Mouse (Mus musculus): ENCODE measurements around the gene Slc35g2. TPM values are rescaled to one million over a fixed set of nuclear protein-coding genes. Genes with fewer than 3 reads are reported as not detected.

The Slc35g2 gene
- polyA plus RNA-seq, 1 experiment from 2014 or later: 2.8 TPM

DNA sequence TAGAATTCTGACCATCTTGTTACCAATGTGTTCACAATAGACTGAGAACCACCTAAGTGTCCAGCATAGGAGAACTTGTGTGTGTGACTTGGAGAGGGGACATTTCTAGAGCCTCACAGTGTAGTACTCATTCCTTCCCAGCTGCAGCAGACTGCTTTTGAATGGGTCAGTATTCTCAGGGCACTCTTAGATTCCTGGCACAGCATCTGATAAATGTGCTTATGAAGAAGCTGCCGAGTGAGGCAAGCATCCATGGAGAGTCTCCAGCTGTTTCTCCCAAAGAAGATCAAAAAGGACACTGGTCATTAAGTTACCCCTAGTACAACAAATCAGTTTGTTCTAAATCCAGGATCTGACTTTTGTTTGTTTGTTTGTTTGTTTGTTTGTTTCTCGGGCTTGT lies 2.4 kb upstream of the Slc35g2 start:
- no peaks in the 10 kb centered on the region for H3K9me3 ChIP-seq (ENCODE audit: control insufficient read depth, low read length)
- DNase-seq (ENCODE audit: low spot score) (no peak), ATAC-seq (ENCODE audit: insufficient number of reproducible peaks, low FRiP score, low TSS enrichment, low read depth) (no peak)
- H3K4me2 ChIP-seq (ENCODE audit: low read depth, severe bottlenecking): no peak overlapping the region
- no peaks in the 10 kb centered on the region for H3K36me3 ChIP-seq (ENCODE audit: control insufficient read depth, insufficient read depth, low read length)
- peaks cover 6% of the 10 kb centered on the region; the same call in 1 of the 2 replicates for H3K27me3 ChIP-seq (ENCODE audit: control insufficient read depth, insufficient read depth, low read length)
- H3K4me1 ChIP-seq (ENCODE audit: control insufficient read depth, insufficient read depth, low read length): 0 out of 2 replicates have a peak, but pooled peaks cover 3% of the 10 kb centered on the region
- H3K27ac ChIP-seq (replicated peaks; ENCODE audit: low read depth, low read length): no peak overlapping the region
- no peak overlapping the region for H3K4me3 ChIP-seq (ENCODE audit: low read depth, low read length)
- 70% methylated on average over 2 of the region's 2 CpGs for WGBS
- no peak overlapping the region for H3K9ac ChIP-seq (ENCODE audit: low read length)

DNA sequence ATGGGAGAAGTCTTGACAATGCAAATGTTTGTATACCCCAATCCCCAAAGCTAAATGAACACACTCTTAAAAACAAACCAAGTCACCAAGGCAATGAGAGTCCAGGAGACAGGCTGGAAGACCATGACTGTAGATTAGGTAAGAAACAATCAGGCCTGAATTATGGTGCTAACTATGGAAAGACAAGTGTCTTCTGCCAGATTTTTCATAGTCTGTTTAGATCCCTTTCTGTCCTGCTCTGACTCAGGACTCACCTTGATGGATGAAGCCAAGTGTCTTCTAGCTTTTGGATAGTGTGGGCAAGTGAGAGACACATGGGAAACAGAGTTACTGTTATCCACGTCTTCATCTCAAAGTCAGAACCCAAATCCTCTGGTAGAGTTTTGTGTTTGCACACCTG lies 621 bp upstream of the Slc35g2 start:
- no peaks in the 10 kb centered on the region for H3K36me3 ChIP-seq (ENCODE audit: control insufficient read depth, insufficient read depth, low read length)
- H3K27me3 ChIP-seq (ENCODE audit: control insufficient read depth, insufficient read depth, low read length): peaks cover 6% of the 10 kb centered on the region; the same call in 1 of the 2 replicates
- H3K27ac ChIP-seq (replicated peaks; ENCODE audit: low read depth, low read length): no peak overlapping the region
- no peak for ATAC-seq (ENCODE audit: insufficient number of reproducible peaks, low FRiP score, low TSS enrichment, low read depth)
- 0 out of 2 replicates have a peak, but pooled peaks cover 3% of the 10 kb centered on the region for H3K4me1 ChIP-seq (ENCODE audit: control insufficient read depth, insufficient read depth, low read length)
- no peak overlapping the region for H3K4me3 ChIP-seq (ENCODE audit: low read depth, low read length)
- no peak overlapping the region for H3K9ac ChIP-seq (ENCODE audit: low read length)
- no peak for DNase-seq (ENCODE audit: low spot score)
- no peaks in the 10 kb centered on the region for H3K9me3 ChIP-seq (ENCODE audit: control insufficient read depth, low read length)
- H3K4me2 ChIP-seq (ENCODE audit: low read depth, severe bottlenecking): no peak overlapping the region; the same call in 1 of the 2 replicates
- WGBS: 87% methylated on average over 1 of the region's 1 CpGs

DNA sequence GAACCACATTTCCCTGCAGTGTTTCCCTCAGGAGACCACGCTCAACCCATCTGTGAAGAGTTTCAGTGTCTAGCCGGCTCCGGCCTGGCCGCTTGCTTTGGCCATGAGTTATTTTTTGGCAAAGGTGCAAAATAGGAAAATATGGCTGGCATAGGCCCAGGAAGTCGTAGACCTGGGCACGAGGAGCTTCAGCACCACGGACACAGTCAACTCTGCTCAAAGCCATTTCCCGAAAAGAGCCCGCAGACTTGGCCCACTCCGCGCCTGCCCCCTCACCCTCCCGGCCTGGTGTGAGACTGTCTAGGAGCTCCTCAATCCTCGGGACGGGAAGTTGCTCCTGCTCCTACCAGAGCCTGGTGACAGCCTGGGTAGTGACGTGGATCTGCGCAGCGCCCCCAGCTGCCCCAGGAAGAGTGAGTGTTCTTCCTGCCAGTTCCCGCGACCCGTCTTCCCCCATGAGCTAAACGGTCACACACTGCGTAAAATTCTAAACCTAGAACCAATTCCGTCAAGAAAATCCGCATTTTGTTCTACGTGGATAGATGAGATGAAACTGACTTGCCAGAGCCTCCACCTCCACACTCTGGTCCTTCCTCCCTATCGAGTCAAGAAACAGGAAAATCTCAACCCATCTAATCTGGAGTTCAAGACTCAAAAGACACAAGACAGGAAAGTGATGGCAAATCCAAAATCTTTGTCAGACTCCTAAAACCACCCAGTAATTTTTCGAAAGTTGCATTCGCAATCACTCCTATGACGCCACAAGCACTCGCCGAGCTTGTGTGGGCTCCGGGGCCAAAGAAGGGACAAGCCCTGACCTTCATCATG lies 878 bp downstream of the Slc35g2 start:
- no peaks in the 10 kb centered on the region for H3K9me3 ChIP-seq (ENCODE audit: control insufficient read depth, low read length)
- H3K27me3 ChIP-seq (ENCODE audit: control insufficient read depth, insufficient read depth, low read length): peaks cover 6% of the 10 kb centered on the region; the same call in 1 of the 2 replicates
- H3K4me3 ChIP-seq (ENCODE audit: low read depth, low read length): peak overlapping the region; percentile 57
- peak overlapping the region; percentile 85 for H3K4me2 ChIP-seq (ENCODE audit: low read depth, severe bottlenecking)
- peak; percentile 59 for DNase-seq (ENCODE audit: low spot score)
- no peaks in the 10 kb centered on the region for H3K36me3 ChIP-seq (ENCODE audit: control insufficient read depth, insufficient read depth, low read length)
- H3K9ac ChIP-seq (ENCODE audit: low read length): peak overlapping the region; percentile 59; the same call in 1 of the 2 replicates
- H3K27ac ChIP-seq (replicated peaks; ENCODE audit: low read depth, low read length): no peak overlapping the region
- peak; percentile 51; the same call in 1 of the 2 replicates for ATAC-seq (ENCODE audit: insufficient number of reproducible peaks, low FRiP score, low TSS enrichment, low read depth)
- WGBS: 11% methylated on average over 32 of the region's 32 CpGs
- 0 out of 2 replicates have a peak, but pooled peaks cover 3% of the 10 kb centered on the region for H3K4me1 ChIP-seq (ENCODE audit: control insufficient read depth, insufficient read depth, low read length)

DNA sequence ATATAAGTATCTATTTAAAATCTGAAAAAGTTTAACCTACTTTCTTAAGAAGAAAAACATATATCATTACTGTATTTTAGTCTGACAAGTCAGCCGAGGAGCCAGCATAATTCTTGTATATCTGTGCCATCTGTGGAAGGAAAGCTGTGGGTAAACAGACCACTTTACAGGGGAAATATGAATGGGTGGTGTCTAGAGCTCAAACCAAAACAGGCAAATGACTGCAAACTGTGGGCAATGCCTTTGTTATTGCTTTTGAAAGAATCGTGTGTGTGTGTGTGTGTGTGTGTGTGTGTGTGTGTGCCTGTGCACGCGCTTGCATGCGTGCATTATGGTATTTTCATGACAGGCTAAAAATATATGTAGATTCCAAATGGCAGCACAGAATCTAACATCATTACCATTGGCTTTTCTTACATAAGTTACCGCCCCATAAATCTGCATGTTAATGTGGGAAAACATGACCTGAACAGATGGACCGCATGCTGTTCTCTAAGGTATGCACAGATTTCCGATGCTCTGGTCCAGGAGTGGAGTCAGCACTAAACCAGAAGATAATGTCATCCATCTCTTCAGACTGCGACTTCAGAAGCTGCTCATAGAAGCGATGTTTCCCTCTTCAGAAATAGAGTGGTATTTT lies 10.5 kb downstream of the Slc35g2 start:
- WGBS: 90% methylated on average over 10 of the region's 10 CpGs
- Histone ChIP-seq H3K4me1 (ENCODE audit: control insufficient read depth, insufficient read depth, low read length) (no peaks in the 10 kb centered on the region), H3K27ac (replicated peaks; ENCODE audit: low read depth, low read length) (no peak overlapping the region), H3K36me3 (ENCODE audit: control insufficient read depth, insufficient read depth, low read length) (no peaks in the 10 kb centered on the region), H3K4me3 (ENCODE audit: low read depth, low read length) (no peak overlapping the region), H3K27me3 (ENCODE audit: control insufficient read depth, insufficient read depth, low read length) (no peaks in the 10 kb centered on the region), H3K9me3 (ENCODE audit: control insufficient read depth, low read length) (no peaks in the 10 kb centered on the region), H3K4me2 (ENCODE audit: low read depth, severe bottlenecking) (no peak overlapping the region), H3K9ac (ENCODE audit: low read length) (no peak overlapping the region)
- no peak for ATAC-seq (ENCODE audit: insufficient number of reproducible peaks, low FRiP score, low TSS enrichment, low read depth)
- no peak for DNase-seq (ENCODE audit: low spot score)

DNA sequence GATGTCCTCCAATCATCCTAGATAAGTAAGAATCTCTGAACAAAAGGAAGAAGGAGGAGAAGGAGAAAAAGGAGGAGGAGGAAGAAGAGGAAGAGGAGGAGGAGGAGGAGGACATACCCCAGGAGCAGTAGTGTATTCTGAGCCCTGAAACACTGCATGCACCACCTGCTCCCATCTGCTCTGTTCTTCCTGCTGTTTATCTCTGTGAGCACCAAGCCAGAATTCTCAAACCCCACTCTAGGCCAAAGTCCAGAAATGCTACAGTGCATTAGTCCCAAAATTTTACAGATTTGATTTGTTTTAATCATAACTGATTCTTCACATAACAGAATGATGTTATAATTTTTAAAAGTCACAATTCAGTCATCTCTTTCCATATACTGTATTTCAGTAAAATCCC lies 11.9 kb downstream of the Slc35g2 start:
- Histone ChIP-seq H3K9ac (ENCODE audit: low read length) (no peak overlapping the region), H3K27ac (replicated peaks; ENCODE audit: low read depth, low read length) (no peak overlapping the region), H3K4me2 (ENCODE audit: low read depth, severe bottlenecking) (no peak overlapping the region), H3K36me3 (ENCODE audit: control insufficient read depth, insufficient read depth, low read length) (no peaks in the 10 kb centered on the region), H3K4me1 (ENCODE audit: control insufficient read depth, insufficient read depth, low read length) (no peaks in the 10 kb centered on the region), H3K4me3 (ENCODE audit: low read depth, low read length) (no peak overlapping the region), H3K9me3 (ENCODE audit: control insufficient read depth, low read length) (no peaks in the 10 kb centered on the region), H3K27me3 (ENCODE audit: control insufficient read depth, insufficient read depth, low read length) (no peaks in the 10 kb centered on the region)
- ATAC-seq (ENCODE audit: insufficient number of reproducible peaks, low FRiP score, low TSS enrichment, low read depth) (no peak), DNase-seq (ENCODE audit: low spot score) (no peak)

DNA sequence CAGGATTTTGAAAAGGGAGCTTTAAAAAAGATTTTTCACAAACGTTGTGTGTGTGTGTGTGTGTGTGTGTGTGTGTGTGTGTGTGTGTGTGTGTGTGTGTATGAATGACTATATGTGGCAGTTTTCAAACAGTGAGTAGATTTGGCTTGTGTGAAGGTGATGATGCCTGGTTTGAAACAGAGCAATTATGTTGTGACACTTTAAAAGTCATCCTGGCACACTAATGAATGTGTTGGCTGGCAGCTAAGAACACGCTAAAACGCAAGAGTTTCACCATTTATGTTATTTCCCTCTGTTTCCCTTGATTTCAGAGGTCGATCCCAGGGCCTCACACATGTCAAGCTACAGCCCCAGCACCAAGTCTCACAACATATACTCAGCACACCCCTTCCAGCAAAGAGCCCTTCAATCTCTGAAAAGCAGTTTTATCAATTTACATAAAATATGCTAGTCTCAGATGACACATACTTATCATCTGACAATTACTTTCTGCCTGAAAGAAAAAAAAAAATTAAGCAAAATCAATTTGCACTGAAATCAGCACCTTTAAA lies 12.8 kb downstream of the Slc35g2 start:
- no peak overlapping the region for H3K4me3 ChIP-seq (ENCODE audit: low read depth, low read length)
- no peaks in the 10 kb centered on the region for H3K27me3 ChIP-seq (ENCODE audit: control insufficient read depth, insufficient read depth, low read length)
- WGBS: 74% methylated on average over 4 of the region's 4 CpGs
- no peak for ATAC-seq (ENCODE audit: insufficient number of reproducible peaks, low FRiP score, low TSS enrichment, low read depth)
- H3K4me1 ChIP-seq (ENCODE audit: control insufficient read depth, insufficient read depth, low read length): no peaks in the 10 kb centered on the region
- no peaks in the 10 kb centered on the region for H3K36me3 ChIP-seq (ENCODE audit: control insufficient read depth, insufficient read depth, low read length)
- H3K27ac ChIP-seq (replicated peaks; ENCODE audit: low read depth, low read length): no peak overlapping the region
- H3K9me3 ChIP-seq (ENCODE audit: control insufficient read depth, low read length): no peaks in the 10 kb centered on the region
- DNase-seq (ENCODE audit: low spot score): no peak
- no peak overlapping the region for H3K4me2 ChIP-seq (ENCODE audit: low read depth, severe bottlenecking)
- H3K9ac ChIP-seq (ENCODE audit: low read length): no peak overlapping the region

DNA sequence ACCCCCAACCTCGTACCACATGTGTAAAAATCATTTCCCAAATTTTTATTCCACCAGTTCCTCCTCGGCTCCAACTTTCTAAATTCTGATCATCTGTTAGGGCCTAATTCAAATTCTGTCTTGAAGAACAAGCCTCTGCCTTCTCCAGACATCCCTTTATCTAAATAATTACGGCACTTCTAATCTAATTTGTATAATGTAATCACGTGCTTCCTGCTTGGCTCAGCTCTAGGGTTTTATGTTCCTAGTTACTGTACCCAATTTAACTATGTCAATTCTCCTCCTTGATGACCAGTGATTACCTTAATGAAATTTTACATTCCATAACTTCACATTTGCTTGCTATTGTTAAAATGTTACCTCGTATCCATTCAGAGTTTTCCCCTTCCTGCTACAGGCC lies 15.2 kb downstream of the Slc35g2 start:
- Histone ChIP-seq H3K4me3 (ENCODE audit: low read depth, low read length) (no peak overlapping the region), H3K4me2 (ENCODE audit: low read depth, severe bottlenecking) (no peak overlapping the region), H3K9me3 (ENCODE audit: control insufficient read depth, low read length) (no peaks in the 10 kb centered on the region), H3K9ac (ENCODE audit: low read length) (no peak overlapping the region), H3K4me1 (ENCODE audit: control insufficient read depth, insufficient read depth, low read length) (no peaks in the 10 kb centered on the region), H3K36me3 (ENCODE audit: control insufficient read depth, insufficient read depth, low read length) (no peaks in the 10 kb centered on the region), H3K27me3 (ENCODE audit: control insufficient read depth, insufficient read depth, low read length) (no peaks in the 10 kb centered on the region), H3K27ac (replicated peaks; ENCODE audit: low read depth, low read length) (no peak overlapping the region)
- no peak for DNase-seq (ENCODE audit: low spot score)
- WGBS: 75% methylated on average over 5 of the region's 5 CpGs
- ATAC-seq (ENCODE audit: insufficient number of reproducible peaks, low FRiP score, low TSS enrichment, low read depth): no peak

DNA sequence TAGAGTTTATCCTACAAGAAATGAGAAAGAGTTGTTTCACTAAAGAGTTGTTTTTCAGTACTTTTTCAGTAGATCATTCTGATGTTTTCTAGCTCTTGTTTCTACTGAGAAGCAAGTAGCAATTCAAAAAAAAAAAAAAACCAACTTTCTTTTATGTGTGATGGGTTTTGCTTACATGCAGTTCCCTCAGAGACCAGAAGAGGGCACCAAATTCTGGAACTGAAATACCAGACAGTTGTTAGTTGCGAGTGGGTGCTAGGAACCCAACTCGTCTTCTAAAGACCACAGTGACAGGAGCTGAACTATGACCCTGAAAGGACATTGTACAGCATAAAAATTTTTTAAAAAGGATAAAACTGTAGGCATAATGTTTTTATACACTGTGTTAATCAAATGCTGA lies 22.6 kb downstream of the Slc35g2 start:
- no peak overlapping the region for H3K9ac ChIP-seq (ENCODE audit: low read length)
- H3K4me3 ChIP-seq (ENCODE audit: low read depth, low read length): no peak overlapping the region
- H3K36me3 ChIP-seq (ENCODE audit: control insufficient read depth, insufficient read depth, low read length): no peaks in the 10 kb centered on the region
- H3K9me3 ChIP-seq (ENCODE audit: control insufficient read depth, low read length): no peaks in the 10 kb centered on the region
- peak; percentile 43 for DNase-seq (ENCODE audit: low spot score)
- H3K4me1 ChIP-seq (ENCODE audit: control insufficient read depth, insufficient read depth, low read length): 0 out of 2 replicates have a peak, but pooled peaks cover 5% of the 10 kb centered on the region
- no peak overlapping the region for H3K4me2 ChIP-seq (ENCODE audit: low read depth, severe bottlenecking)
- 96% methylated on average over 2 of the region's 2 CpGs for WGBS
- H3K27ac ChIP-seq (replicated peaks; ENCODE audit: low read depth, low read length): no peak overlapping the region
- H3K27me3 ChIP-seq (ENCODE audit: control insufficient read depth, insufficient read depth, low read length): no peaks in the 10 kb centered on the region
- no peak for ATAC-seq (ENCODE audit: insufficient number of reproducible peaks, low FRiP score, low TSS enrichment, low read depth)
